Mouse (Mus musculus): ENCODE measurements around the gene Faxc. TPM values are rescaled to one million over a fixed set of nuclear protein-coding genes. Genes with fewer than 3 reads are reported as not detected.

Gene Faxc
- total RNA-seq, 1 experiment from 2014 or later = not detected

DNA sequence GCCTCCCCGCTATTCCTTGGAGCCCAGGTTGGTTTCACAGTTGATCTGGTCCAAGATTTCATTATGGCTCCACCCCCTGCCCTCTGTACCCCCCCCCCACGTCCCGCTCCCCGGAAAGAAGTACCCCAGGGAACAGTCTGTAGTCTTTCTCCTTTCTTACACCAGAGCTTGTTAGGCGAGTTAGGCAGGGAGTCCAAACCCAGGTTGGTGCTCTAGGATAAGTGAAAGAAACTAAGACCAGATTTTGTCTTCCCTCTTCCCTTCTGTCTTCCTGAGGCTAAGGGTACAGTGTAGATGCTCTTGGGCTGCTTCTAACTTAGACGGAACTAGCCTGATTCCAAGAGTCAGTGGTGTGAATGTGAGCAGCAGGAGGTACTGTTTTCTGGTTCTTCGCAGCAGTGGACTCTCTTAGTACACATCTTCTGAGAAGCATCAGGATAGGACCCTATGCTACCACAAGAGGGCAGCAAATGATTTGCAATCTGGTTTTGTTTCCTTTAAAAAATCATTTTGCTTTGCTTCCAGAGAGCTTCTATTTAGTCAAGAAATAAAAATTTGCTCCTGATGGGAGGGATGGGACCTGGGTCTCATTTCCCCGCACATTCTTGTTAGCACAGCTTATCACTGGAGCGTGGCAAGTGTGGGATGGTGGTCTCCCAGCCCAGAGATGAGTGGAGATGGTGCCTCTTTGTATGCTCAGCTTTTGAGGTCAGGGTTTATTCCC, 86.7 kb downstream of the Faxc start:
- ATAC-seq (replicated peaks; ENCODE audit: insufficient number of reproducible peaks, low FRiP score, low TSS enrichment, poor library complexity, severe bottlenecking) = no peak

DNA sequence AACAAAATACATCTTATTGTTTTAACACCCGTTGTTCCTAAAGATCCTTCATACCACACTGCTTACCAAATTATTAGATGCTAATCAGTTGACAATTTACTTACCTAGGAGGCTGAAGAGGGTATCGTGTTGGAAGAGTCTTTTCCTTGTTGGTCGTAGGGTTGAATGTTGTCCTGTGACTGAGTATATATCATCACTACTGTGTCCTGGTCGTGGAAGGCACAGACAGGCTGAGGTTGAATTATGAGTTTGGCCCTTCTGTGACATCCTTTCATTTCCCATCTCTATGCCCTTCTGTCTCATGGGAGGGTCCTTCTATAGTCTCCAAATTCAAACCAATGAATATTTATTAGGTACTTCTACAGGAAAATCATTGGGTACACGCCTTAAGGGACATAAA, 87.3 kb downstream of the Faxc start:
- ATAC-seq (replicated peaks; ENCODE audit: insufficient number of reproducible peaks, low FRiP score, low TSS enrichment, poor library complexity, severe bottlenecking) = no peak

DNA sequence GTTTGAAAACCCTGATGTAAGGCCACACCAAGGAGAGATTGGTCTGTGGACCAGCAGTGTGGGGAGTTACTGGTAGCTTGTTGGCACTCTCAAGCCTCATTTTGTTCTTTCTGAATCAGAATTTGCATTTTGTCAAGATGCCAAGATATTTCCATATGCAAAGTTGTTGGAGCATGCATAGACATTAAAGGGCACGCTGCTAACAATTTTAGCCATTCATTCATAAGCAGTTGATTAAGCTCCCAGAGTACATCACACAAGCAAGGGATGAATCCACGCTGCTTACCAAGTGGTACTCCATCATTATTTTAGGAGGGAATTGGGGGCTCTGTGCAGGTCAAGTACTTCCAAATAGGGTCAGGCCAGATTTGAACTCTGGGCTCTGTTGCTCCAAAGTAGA, 98.8 kb downstream of the Faxc start:
- ATAC-seq (replicated peaks; ENCODE audit: insufficient number of reproducible peaks, low FRiP score, low TSS enrichment, poor library complexity, severe bottlenecking) = no peak

Other genes starting within 250 kb of the Faxc start
- not detected in 3 replicates for gene Prdm13, start 245.4 kb upstream of the Faxc start, total RNA-seq (2017)
- 31.3 to 41.9 TPM (median 40.8 TPM) in 3 replicates for gene Ccnc, start 203.6 kb upstream of the Faxc start, total RNA-seq (2017)
- 24.5 to 27.2 TPM (median 26.4 TPM) in 3 replicates for gene Usp45, start 164.2 kb upstream of the Faxc start, total RNA-seq (2017)
- 33.6 to 48.4 TPM (median 45.4 TPM) in 3 replicates for gene Tstd3, start 164.1 kb upstream of the Faxc start, total RNA-seq (2017)
- 225 to 339 TPM (median 254 TPM) in 3 replicates for gene Pnisr, start 83.7 kb upstream of the Faxc start, total RNA-seq (2017)
- gene Coq3, start 51.7 kb upstream of the Faxc start, total RNA-seq (2017) = 0.95 to 8.2 TPM (median 2.5 TPM) in 3 replicates

Data from monocyte, adult 5-6 weeks (primary cell).